Mouse (Mus musculus) ES-E14 (cell line): ENCODE measurements around the gene Iqsec1. TPM values are rescaled to one million over a fixed set of nuclear protein-coding genes. Genes with fewer than 3 reads are reported as not detected.
A peak's percentile ranks its signal among the peaks of the same experiment; 100 is the strongest.

Experiments used
- DNase-seq: peaks from one replicate; pipeline ENCODE4 v3.0.0-alpha.2; 2013; ENCODE audit warnings: low read depth, low spot score
- H3K27ac ChIP-seq: 2 replicates; pipeline ENCODE4 v1.5.1; 2012; ENCODE audit warnings: low read depth, mild to moderate bottlenecking, low read length, moderate library complexity, mixed read lengths; ENCODE audit not compliant: poor library complexity, insufficient read depth, severe bottlenecking
- H3K36me3 ChIP-seq: 2 replicates; pipeline ENCODE4 v1.6.1; 2012; ENCODE audit warnings: mild to moderate bottlenecking, low read length, moderate library complexity, mixed read lengths; ENCODE audit not compliant: control insufficient read depth, poor library complexity, insufficient read depth, severe bottlenecking
- H3K4me1 ChIP-seq, 2 experiments: fragments of 150-350 bp in 1 of 2; sonication (generic) in 1 of 2; 2 replicates each; pipeline ENCODE4 v1.6.1; 2012; ENCODE audit warnings: low read length in 2 of 2, mild to moderate bottlenecking in 1 of 2, mixed read lengths in 1 of 2; ENCODE audit not compliant: control insufficient read depth in 2 of 2, insufficient read depth in 2 of 2, poor library complexity in 1 of 2
- H3K4me3 ChIP-seq, 2 experiments: fragments of 150-350 bp in 1 of 2; sonication (generic) in 1 of 2; 2 replicates each; pipeline ENCODE4 v1.5.1; 2012; ENCODE audit warnings: low read length in 2 of 2, low read depth in 1 of 2, mild to moderate bottlenecking in 1 of 2, mixed read lengths in 1 of 2; ENCODE audit not compliant: insufficient read depth in 1 of 2, poor library complexity in 1 of 2, severe bottlenecking in 1 of 2
- H3K9ac ChIP-seq: 2 replicates; pipeline ENCODE4 v1.6.1; 2012; ENCODE audit warnings: low read depth, mild to moderate bottlenecking, low read length, mixed read lengths; ENCODE audit not compliant: poor library complexity, insufficient read depth, severe bottlenecking
- H3K9me3 ChIP-seq: fragments of 150-350 bp; sonication (generic); 2 replicates; pipeline ENCODE4 v1.6.1; 2012; ENCODE audit warnings: low read depth, mild to moderate bottlenecking, low read length; ENCODE audit not compliant: control insufficient read depth, insufficient read depth
- CHD2 ChIP-seq: IDR thresholded peaks from 2 replicates; pipeline ENCODE4 v1.6.1; 2014; ENCODE audit warnings: mild to moderate bottlenecking, low read depth, low read length, inconsistent platforms
- HCFC1 ChIP-seq: IDR thresholded peaks from 2 replicates; pipeline ENCODE4 v1.6.1; 2012; ENCODE audit warnings: low read length, inconsistent platforms, borderline replicate concordance; ENCODE audit not compliant: insufficient read depth
- MAFK ChIP-seq: IDR thresholded peaks from 2 replicates; pipeline ENCODE4 v1.6.1; 2014; ENCODE audit warnings: mild to moderate bottlenecking, low read depth, low read length, inconsistent platforms; ENCODE audit not compliant: insufficient read depth
- ZC3H11A ChIP-seq: IDR thresholded peaks from 2 replicates; pipeline ENCODE4 v1.6.1; 2012; ENCODE audit warnings: low read depth, mild to moderate bottlenecking, inconsistent platforms, low read length, borderline replicate concordance
- ZNF384 ChIP-seq: IDR thresholded peaks from 2 replicates; pipeline ENCODE4 v1.6.1; 2012; ENCODE audit warnings: low read depth, low read length, inconsistent platforms
- in situ Hi-C, 2 experiments: fragments of 600-800 bp; cut with MboI; formaldehyde crosslinking; loops; one replicate each; pipeline ENCODE4 v1.15.1; 2025; ENCODE audit warnings: low sequenced_read_pairs in 2 of 2, inconsistent platforms in 1 of 2; ENCODE audit not compliant: unreplicated experiment in 2 of 2
- total RNA-seq: library from RNA; depleted of rRNA; stranded (reverse); fragments of 300-350 nt; gene quantifications from 2 replicates; pipeline ENCODE4 v1.2.3, GENCODE M21; 2012; rRNA removed

Gene Iqsec1
- 18.8 and 25.4 TPM in 2 replicates for total RNA-seq

GRCm38 (mm10) chr6:90988648-90989317 lies at the start of gene Iqsec1:
TSS of gene Iqsec1 (minus strand) at chr6:90988685.
- Histone ChIP-seq H3K9me3 (no peaks in the 10 kb centered on the region), H3K36me3 (no peaks in the 10 kb centered on the region), H3K4me1 (peaks cover 2% of the 10 kb centered on the region in 2 experiments; a peak in 2 of 4 replicates), H3K27ac (0 out of 2 replicates have a peak within 1 kb of the TSS, but pooled peaks have one; percentile 36), H3K9ac (peak within 1 kb of the TSS; percentile 71), H3K4me3 (peak within 1 kb of the TSS; percentile 85 to 100)
- DNase-seq: peak; percentile 100
- TF ChIP-seq CHD2 (no peak), HCFC1 (no peak), ZC3H11A (no peak), MAFK (no peak), ZNF384 (no peak)
- in situ Hi-C loops: no loop called here

GRCm38 (mm10) chr6:91028256-91028655 lies 39.8 kb upstream of the Iqsec1 start:
- Histone ChIP-seq H3K36me3 (peaks cover 36% of the 10 kb centered on the region), H3K9me3 (no peaks in the 10 kb centered on the region), H3K4me1 (no peaks in the 10 kb centered on the region), H3K4me3 (no peak overlapping the region), H3K27ac (no peak overlapping the region), H3K9ac (no peak overlapping the region)
- in situ Hi-C loops: no loop called here
- TF ChIP-seq MAFK (no peak), ZNF384 (no peak), CHD2 (no peak), HCFC1 (no peak), ZC3H11A (no peak)
- no peak for DNase-seq

DNA sequence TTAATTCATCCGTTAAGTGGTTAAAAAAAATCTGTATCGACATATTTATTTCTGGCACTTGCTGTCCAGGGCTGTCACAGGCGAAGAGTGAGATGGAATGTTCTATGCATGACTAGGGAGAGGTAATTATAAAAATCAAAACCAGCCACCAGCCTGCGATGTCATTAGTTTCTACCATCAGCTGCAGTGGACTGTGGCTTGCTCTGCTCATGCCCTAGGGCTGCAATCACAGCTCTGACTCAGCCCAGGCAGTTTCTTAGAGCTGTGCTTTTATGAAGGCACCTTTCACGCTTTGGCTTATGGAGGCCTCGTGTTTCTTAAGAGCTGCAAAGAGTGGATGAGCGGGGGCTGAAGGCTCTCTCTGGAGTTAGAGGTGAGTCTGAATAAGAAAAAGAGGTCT lies 32.3 kb upstream of the Iqsec1 start:
- Histone ChIP-seq H3K4me1 (no peaks in the 10 kb centered on the region), H3K9ac (no peak overlapping the region), H3K9me3 (no peaks in the 10 kb centered on the region), H3K4me3 (no peak overlapping the region), H3K27ac (no peak overlapping the region), H3K36me3 (peaks cover 45% of the 10 kb centered on the region; the same call in 1 of the 2 replicates)
- DNase-seq: no peak
- no peak for TF ChIP-seq MAFK
- TF ChIP-seq HCFC1: no peak
- no peak for TF ChIP-seq ZC3H11A
- no peak for TF ChIP-seq CHD2
- no peak for TF ChIP-seq ZNF384
- in situ Hi-C loops: no loop called here

DNA sequence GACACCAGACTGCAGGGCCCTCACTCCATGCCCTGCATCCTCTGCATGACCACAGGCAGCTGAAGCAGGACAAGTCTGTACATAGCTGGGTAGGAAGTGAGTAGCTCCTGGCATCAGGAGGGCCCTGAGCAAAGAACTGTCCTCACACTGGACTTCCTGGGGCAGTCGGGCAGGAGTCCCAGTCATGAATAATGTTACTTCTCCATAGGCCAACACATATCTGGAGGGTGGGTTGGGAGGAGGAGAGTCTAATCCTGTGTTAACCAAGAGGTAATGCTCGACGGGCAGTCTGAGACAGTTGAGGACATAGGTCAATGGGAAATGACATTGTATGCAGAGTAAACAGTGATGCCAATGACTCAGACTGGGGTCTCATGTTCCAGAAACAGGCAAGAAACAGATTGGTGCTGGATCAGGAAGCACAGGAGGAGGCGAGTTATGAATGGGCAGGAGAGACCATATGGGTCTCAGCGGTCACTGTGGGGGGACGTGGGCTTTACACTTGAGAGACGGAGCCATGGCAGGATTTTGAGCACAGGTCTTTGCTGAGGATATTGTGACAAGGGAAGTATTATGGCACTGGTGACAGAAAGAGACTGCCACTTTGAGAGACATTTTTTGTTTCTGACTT lies 28.2 kb upstream of the Iqsec1 start:
- Histone ChIP-seq H3K27ac (no peak overlapping the region; the same call in 1 of the 2 replicates), H3K36me3 (peaks cover 48% of the 10 kb centered on the region; the same call in 1 of the 2 replicates), H3K4me1 (peaks cover 0 to 6% of the 10 kb centered on the region in 2 experiments; a peak in 1 of 4 replicates), H3K4me3 (no peak overlapping the region), H3K9ac (no peak overlapping the region), H3K9me3 (no peaks in the 10 kb centered on the region)
- in situ Hi-C loops: no loop called here
- no peak for DNase-seq
- TF ChIP-seq ZNF384: no peak
- no peak for TF ChIP-seq ZC3H11A
- no peak for TF ChIP-seq MAFK
